Mouse (Mus musculus) olfactory bulb, adult 2 months (tissue): ENCODE results near the gene Anapc5.

ENCODE experiments used
- CTCF ChIP-seq: fragments of 200-500 bp; IDR thresholded peaks from 2 replicates; pipeline ENCODE4 v1.5.1; 2012; ENCODE audit warnings: low read depth, mild to moderate bottlenecking, low read length, moderate library complexity; ENCODE audit not compliant: insufficient read depth
- POLR2A ChIP-seq: fragments of 200-500 bp; IDR thresholded peaks from 2 replicates; pipeline ENCODE4 v1.6.1; 2012; ENCODE audit warnings: mild to moderate bottlenecking, low read depth, low read length, moderate library complexity; ENCODE audit not compliant: insufficient read depth

- TF ChIP-seq CTCF, result no peak
- TF ChIP-seq POLR2A, result no peak
Measured at GRCm38 (mm10) chr5:122805503-122805902, 15.6 kb downstream of the Anapc5 start.
